Mouse (Mus musculus) cerebellum, adult 9-10 months (tissue): ENCODE data around the gene Itga9.

Source experiments
- DNase-seq: peaks from one replicate; pipeline ENCODE4 v3.0.0; 2022

The Itga9 gene

DNA sequence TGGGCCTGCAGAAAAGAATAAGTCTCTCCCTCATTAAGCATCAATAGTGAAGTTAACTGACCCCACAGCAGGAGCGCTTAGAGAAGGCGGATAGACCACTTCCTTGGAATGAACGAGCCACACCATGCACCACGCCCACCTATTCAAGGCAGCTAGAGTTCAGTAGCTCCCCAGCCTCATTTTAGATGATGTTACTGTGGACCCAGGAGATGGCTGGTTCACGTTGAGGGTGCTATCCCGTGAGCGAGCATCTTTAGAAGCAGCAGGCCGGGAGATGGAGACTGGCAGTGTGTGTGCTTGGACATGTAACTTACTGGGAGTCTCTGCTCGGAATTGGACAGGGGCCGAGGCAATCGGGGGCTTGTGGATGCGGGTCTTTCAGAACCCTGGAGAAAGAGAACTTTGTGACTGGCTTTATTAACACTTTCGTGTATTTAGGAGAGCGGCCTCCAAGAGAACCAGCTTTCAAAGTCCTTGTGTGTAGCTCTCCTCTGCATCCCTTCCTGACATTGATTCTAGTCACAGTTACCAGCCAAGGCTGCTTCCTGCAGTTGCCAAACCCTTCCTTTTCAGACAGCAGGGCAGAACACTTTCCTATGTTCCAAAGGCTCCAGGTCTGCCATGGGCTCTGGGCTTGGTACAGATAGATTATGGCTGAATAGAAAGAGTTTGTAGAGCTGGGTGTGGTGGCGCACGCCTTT is 1.4 kb downstream of the Itga9 start:
- no peak for DNase-seq

- no peak for DNase-seq
Measured at GRCm38 (mm10) chr9:118608556-118608955, 2.1 kb downstream of the Itga9 start.

- DNase-seq, result no peak
Measured at GRCm38 (mm10) chr9:118610060-118610459, 3.6 kb downstream of the Itga9 start.

- no peak for DNase-seq
Measured at GRCm38 (mm10) chr9:118611111-118611541, 4.6 kb downstream of the Itga9 start.

GRCm38 (mm10) chr9:118611958-118612581 is 5.6 kb downstream of the Itga9 start:
- DNase-seq, result no peak

DNA sequence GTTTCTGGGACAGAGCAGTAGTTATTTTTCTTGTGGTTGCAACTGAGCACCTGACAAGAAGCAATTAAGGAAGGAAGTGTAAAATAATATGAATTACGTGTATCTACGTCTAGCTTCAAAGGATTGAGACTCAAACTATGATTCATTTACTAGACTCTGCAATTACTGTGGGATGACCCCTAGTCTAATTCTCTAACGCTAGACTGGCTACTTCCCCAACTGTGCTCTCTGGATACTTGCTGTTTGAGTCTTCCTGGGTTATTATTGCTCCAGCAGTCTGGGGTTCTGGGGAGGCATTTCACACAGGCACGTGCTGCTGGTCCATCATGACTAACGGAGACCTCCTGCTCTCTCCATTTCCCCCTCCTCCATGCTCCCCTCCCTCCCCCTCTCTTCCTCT is 10.7 kb downstream of the Itga9 start:
- no peak for DNase-seq

DNA sequence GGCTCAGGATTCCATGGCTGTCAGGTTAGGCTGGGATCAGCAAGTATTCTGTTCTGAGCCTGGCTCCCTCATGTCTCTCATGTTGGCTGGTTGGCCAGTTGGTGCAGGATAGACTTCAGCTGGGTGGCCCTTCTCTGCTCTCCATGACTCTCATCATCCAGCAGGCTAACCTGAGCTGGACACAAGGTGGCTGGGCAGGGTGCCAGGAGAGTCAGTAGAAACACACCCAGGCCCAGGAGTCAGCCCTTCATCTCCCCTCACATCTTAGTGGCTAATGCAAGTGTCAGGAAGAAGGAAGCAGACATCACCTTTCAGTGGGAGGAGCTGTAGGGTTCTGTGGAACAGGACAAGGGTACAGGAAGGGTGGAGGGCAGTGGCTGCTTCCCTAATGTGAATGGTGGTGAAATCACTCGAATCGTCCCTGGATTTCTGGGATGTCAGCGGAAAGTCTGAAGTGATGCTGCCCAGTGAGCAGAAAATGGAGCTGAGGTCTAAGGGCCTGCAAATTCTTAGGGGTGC is 12.3 kb downstream of the Itga9 start:
- DNase-seq, result no peak

DNA sequence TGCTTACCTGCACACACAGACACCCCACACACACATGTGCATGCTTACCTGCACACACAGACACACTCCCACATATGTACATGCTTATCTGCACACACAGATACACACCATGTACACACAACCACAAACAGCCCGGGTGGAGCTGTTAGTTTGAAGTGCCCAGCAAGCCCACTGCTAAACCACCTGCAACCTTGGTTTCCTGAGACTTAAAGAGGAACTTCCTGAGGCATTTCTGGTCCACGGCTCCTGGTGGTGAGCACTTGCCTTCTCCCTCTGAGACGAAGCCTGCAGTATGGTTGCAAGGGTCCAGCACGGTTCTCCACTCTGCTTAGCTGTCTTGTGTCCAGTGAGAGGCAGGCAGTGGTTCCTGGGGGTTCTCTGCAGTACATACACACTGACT is 14.3 kb downstream of the Itga9 start:
- DNase-seq, result no peak

DNA sequence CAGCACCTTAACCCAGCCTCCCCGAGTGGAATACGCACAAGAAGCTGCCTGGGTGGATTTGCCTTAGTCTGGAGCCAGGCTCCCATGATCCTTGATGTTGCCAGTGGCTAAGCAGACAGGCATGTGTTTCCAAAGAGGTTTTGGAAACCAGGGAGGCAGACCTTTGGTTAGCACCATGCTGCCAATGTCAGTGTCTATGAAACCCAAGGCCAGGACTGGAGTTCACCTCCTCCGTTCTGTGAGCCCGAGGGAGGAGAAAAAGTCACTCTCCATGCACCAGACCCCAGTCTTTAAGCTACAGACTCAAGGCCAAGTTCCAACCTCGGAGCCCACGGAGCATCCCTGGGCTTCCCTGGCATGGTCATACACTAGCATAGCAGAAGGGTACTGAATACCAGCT is 15.2 kb downstream of the Itga9 start:
- DNase-seq, result no peak

- DNase-seq, result no peak
Measured at GRCm38 (mm10) chr9:118622376-118623166, 16.1 kb downstream of the Itga9 start.

- DNase-seq, result no peak
Measured at GRCm38 (mm10) chr9:118623483-118623882, 17.0 kb downstream of the Itga9 start.

- DNase-seq, result no peak
Measured at GRCm38 (mm10) chr9:118624146-118624545, 17.7 kb downstream of the Itga9 start.

- DNase-seq, result no peak
Measured at GRCm38 (mm10) chr9:118629763-118630379, 23.4 kb downstream of the Itga9 start.

DNA sequence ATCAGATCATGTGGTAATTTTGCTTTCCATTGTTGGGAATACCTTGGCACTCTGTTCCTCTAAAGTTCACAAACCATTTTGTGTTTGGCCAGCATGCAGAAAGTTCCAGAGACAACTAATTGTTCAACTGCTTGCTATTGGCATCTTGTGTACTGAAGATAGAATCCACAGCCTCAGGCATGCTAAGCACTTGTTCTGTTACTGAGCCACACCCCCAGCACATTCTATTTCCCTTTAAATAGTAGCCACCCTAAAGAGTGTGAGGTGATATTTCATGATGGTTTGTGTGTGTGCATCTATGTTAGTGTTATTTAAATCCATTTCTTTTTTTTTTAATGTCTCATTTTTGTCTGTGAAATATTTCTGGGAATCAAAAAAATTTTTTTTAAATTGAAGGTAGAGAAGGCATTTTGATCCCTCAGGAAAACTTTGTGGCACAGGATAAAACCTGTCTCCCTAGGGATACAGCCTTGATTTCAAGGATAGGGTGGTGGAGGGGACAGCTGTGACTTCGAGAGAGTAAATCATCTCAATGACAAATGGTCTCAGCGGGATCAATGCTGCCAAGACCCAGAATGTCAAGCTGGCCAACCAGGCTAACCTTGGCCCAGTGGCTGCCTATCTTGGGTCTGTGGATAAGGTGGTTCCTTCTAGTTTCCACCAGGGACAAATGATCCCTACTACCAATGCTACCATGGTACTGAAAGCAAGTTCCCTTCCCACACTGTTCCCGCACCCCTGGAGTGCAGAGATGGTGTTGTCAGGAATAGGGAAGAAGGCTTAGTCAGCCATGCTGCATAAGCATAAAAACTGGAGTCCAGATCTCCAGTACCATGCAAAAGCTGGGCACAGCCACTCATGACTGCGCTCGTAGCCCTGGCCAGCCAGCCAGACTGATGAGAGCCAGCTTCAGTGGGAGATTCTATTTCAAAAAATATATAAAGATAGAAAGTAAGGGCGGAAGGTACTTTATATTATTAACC is 25.6 kb downstream of the Itga9 start:
- DNase-seq, result no peak

DNA sequence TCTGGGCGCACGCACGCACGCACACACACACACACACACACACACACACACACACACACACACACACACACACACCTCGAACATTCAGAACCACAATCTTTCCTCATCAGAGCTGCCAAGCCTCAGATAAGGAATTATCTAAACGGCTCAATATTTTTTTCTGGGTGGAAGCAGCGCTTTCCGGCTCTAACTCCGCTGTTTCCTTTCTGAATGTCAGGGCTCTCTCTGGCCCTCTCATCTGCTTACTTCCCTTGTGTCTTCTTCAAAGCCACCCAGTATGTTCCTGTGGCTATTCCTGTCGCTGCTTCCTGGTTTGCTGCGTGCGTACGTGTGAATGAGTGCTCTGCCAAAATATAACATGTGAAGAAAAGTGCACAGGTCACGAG is 26.3 kb downstream of the Itga9 start:
- DNase-seq, result no peak

DNA sequence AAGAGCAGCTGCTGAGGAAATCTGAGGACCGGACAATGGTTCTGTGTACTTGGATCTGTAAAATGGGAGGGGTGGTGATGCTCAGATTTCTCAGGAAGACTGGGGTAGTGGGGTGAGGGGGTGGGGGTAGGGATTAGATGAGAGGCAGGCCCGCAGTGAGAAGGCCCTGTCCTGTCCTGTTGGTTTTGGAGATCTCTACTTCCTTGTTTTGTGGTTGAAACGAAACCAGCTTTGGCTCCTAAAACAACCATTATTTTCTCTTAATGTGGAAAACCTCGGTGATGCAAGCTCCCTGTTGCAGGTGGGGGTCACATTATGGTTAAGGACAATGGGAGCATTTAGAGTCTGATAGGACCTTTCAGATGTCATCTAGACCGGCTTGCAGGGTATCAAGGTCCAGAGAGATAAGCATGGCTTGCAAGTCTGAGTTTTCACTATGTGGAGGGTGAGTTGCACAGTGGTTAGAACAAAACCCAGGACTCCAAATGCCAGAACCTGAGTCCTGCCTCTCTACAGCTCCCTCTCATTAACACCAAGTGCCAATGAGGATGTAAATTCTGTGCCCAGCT is 32.2 kb downstream of the Itga9 start:
- no peak for DNase-seq

DNA sequence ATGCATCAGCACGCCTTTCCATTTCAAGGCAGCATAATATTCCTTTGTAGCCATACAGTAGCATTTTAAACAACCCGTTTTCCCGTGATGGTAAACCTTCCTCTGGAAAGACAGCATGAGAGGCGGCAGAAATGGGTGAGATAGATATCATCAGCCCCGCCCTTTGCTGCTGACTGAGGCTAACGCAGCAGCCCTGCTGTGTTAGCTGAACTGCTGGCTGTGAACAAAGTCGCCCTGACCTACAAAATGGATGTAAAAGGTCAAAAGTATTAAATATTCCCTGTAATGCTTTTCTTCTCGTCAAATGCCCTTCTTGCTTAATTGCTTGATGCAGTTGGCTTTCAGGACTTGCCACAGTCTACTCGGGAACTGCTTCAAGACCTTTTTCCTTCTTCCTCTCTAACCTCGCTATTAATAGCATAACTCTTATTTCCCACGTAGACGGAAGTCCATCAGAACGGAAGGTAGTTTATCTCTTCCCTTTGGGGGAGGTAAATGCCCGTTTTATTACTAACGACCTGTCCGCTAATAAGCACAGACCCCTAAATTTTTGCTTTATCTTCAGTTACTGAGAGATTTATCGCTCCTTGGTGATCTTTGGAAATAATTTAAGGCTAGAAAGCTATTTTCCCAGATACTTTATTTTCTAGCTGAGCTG is 39.3 kb downstream of the Itga9 start:
- DNase-seq, result no peak

DNA sequence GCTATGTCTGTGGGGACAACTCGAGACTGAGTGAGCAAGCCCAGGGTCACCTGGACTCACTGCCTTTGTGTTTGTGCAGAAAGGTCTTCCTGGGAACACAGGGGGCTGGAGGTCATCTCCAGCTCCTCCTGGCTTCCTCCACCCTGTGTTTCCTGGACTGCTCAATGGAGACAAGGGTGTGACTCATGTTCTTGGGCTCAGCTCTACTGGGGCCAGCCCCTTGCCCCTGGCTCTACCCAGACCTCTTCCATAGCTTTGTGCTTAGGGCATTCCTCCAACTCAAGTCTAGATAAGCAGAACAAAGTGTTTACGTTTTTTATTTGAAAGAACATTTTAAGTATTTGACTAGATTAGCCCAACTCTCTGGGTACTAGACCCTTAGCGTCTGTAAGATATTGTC is 41.0 kb downstream of the Itga9 start:
- DNase-seq, result no peak

DNA sequence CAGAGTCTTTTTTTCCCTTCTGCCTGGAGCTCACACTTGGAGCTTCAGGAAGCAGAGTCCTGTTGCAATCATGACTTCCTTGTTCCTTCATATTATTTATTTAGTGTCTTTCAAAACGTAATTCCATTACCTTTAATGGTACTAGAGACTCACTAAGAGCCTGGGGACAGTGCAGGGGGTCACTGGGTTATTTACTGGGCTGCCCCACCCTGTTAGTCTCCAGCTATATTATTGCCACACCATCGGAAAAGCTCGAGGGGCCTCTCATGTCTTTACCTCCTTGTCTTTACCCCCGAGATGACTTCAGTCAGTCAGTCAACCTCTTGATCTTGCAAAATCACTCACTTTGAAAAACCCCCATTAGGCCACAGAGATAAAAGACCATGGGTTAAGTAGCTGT is 44.5 kb downstream of the Itga9 start:
- no peak for DNase-seq

DNA sequence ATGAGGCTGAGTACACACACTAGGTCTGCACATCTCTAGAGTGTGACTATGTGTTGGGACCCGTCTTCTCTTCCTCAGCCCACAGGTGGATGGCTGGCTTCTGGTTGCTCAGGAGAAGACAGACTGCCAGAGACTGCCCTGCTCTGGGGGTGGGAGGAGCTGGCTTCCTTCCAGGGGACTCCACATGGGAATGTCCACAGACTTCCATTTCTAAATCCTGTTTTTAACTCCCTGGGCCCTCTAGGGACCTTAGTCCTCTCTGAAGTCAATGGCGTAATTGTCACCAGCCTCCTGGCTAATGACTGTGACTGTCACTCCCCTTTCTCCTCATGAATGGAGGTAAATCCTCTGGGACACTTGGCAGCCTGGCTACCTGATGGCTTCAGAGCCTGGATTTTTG is 45.4 kb downstream of the Itga9 start:
- DNase-seq, result no peak

DNA sequence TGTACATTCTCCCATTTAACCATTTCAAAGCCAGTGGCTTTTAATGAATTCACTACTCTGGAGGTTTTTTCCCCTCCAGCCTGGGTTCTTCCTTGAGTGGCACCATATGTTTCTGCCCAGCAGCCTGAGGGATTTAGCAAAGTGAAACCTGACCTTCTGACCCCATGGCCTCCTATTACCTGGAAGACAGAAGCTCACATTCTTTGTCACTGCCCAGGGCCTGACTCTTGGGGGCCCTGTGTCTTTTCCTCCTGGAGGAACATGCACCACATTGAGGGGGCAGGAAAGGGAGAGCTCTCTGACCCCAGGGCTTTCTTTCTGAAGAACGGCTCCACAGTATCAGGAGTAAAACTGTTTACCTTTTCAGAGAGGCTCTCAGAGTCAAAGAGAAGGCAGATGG is 46.9 kb downstream of the Itga9 start:
- DNase-seq, result no peak
